Mouse (Mus musculus): ENCODE measurements around the gene Rpp21. TPM values are rescaled to one million over a fixed set of nuclear protein-coding genes. Genes with fewer than 3 reads are reported as not detected.

The Rpp21 gene
- polyA plus RNA-seq, 1 experiment from 2014 or later = 151 TPM

DNA sequence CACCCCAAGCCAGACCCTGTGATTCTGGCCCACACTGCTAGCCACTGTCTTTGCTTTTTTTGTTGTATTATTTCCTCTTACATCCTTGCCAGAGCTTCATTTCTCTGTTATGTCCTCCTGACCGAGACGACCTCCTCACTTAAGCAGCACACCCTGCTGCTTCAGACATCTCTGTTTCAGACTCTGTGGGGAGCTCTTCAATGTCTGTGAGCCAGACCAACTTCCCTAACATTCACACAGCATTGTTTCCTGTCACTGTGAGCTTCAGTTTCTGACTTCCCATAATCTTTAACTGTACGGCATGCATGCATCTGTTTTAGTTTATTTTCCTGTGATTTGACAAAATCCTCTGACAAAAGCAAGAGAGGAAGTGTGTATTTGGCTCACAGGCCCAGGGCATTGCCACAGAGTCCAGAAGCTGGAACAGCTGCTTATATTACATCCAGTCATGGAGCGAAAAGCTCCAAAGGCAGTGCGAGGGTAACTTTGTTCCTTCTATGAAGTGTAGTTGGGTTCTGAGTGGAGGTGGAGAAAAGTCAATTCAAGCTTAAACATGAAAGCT is 39.2 kb downstream of the Rpp21 start:
- no peaks in the 10 kb centered on the region for H3K4me1 ChIP-seq (replicated peaks; ENCODE audit: control insufficient read depth, insufficient read depth, low read length)
- H3K36me3 ChIP-seq (replicated peaks; ENCODE audit: control insufficient read depth, insufficient read depth) = no peaks in the 10 kb centered on the region
- no peaks in the 10 kb centered on the region for H3K9me3 ChIP-seq (ENCODE audit: control insufficient read depth, low read length)
- DNase-seq (ENCODE audit: low spot score) (no peak), ATAC-seq (ENCODE audit: low FRiP score) (no peak)
- WGBS = 58% methylated on average over 5 of the region's 5 CpGs
- peaks cover 53% of the 10 kb centered on the region for H3K27me3 ChIP-seq (ENCODE audit: control insufficient read depth, insufficient read depth, low read length)
- no peak overlapping the region for H3K4me2 ChIP-seq (replicated peaks)
- H3K27ac ChIP-seq = no peak overlapping the region
- no peak overlapping the region for H3K9ac ChIP-seq
- H3K4me3 ChIP-seq (replicated peaks; ENCODE audit: low read length) = no peak overlapping the region

DNA sequence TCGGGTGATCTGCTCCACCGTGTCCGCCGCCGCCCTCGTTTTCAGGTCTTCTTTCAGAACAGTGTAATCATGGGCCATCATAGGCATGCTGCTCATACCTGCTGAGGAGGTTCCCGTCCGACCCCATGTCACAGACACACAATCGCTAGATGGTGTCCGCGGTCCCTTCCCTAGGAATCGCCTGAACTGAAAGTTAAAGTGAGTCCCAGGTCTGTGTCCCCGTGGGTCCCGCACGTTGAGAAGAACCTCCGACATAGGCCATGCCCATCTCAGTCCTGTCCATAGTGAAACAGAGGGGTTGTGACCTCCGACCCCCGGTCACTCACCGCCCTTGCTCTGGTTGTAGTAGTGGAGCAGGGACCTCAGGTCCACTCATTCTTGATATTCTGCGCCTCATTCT is 42.3 kb downstream of the Rpp21 start:
- ATAC-seq (ENCODE audit: low FRiP score) = no peak

DNA sequence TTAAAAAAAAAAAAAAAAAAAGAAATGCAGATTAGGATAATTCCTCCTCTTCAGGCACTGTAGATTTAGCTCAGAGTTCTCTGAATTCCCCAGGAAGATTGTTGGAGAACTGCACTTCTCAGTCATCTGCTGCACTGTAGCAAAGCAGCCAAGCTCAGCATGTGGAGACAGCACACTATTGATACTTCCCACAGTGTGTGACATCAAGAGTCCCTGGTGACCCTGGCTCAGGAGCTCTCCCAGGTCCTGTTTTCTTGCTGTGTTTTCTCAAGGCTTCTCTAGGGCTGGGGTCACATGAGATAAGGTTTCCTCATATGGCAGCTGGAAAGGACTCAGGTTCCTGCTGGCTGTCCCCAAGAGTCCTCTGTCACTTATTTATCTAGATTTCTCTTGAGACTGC is 51.0 kb downstream of the Rpp21 start:
- H3K27me3 ChIP-seq (ENCODE audit: control insufficient read depth, insufficient read depth, low read length) = peaks cover 48% of the 10 kb centered on the region
- no peaks in the 10 kb centered on the region for H3K36me3 ChIP-seq (replicated peaks; ENCODE audit: control insufficient read depth, insufficient read depth)
- no peak overlapping the region for H3K4me3 ChIP-seq (replicated peaks; ENCODE audit: low read length)
- H3K27ac ChIP-seq = no peak overlapping the region
- H3K9me3 ChIP-seq (ENCODE audit: control insufficient read depth, low read length) = no peaks in the 10 kb centered on the region
- ATAC-seq (ENCODE audit: low FRiP score) = no peak
- no peak overlapping the region for H3K4me2 ChIP-seq (replicated peaks)
- no peak for DNase-seq (ENCODE audit: low spot score)
- H3K4me1 ChIP-seq (replicated peaks; ENCODE audit: control insufficient read depth, insufficient read depth, low read length) = 0 out of 2 replicates have a peak, but pooled peaks cover 8% of the 10 kb centered on the region
- H3K9ac ChIP-seq = no peak overlapping the region

More for the DNA sequence above, 42.3 kb downstream of the Rpp21 start:
- H3K4me3 ChIP-seq (replicated peaks; ENCODE audit: low read length) = no peak overlapping the region
- 3% methylated on average over 20 of the region's 20 CpGs for WGBS
- peak overlapping the region; percentile 29 for H3K4me2 ChIP-seq (replicated peaks)
- H3K36me3 ChIP-seq (replicated peaks; ENCODE audit: control insufficient read depth, insufficient read depth) = no peaks in the 10 kb centered on the region
- H3K9ac ChIP-seq = no peak overlapping the region
- no peak for DNase-seq (ENCODE audit: low spot score)
- peaks cover 48% of the 10 kb centered on the region for H3K27me3 ChIP-seq (ENCODE audit: control insufficient read depth, insufficient read depth, low read length)
- no peak overlapping the region for H3K27ac ChIP-seq
- H3K4me1 ChIP-seq (replicated peaks; ENCODE audit: control insufficient read depth, insufficient read depth, low read length) = no peaks in the 10 kb centered on the region
- H3K9me3 ChIP-seq (ENCODE audit: control insufficient read depth, low read length) = no peaks in the 10 kb centered on the region

DNA sequence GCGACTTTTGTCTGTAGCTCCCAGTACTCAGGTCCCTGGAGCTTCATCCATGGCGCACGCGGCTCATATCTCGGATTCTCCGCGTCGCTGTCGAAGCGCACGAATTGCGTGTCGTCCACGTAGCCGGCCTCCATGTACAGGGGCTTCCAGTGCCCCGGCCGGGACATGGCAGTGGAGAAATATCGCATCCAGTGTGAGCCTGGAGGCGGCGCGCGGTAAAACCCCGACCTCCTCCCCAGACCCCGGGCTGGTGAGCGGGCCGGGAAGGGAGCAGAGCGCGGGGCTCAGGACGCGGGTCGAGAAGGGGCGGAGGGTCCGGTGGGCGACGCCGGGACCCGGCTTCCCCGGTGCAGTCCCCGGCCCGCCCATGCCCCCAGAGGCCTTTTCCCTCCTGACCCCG is 52.0 kb downstream of the Rpp21 start:
- Histone ChIP-seq H3K36me3 (replicated peaks; ENCODE audit: control insufficient read depth, insufficient read depth) (no peaks in the 10 kb centered on the region), H3K27ac (no peak overlapping the region), H3K9ac (peak overlapping the region; percentile 29; the same call in 1 of the 2 replicates), H3K4me2 (replicated peaks) (peak overlapping the region; percentile 53), H3K4me3 (replicated peaks; ENCODE audit: low read length) (peak overlapping the region; percentile 30), H3K9me3 (ENCODE audit: control insufficient read depth, low read length) (no peaks in the 10 kb centered on the region), H3K27me3 (ENCODE audit: control insufficient read depth, insufficient read depth, low read length) (peaks cover 48% of the 10 kb centered on the region), H3K4me1 (replicated peaks; ENCODE audit: control insufficient read depth, insufficient read depth, low read length) (0 out of 2 replicates have a peak, but pooled peaks cover 8% of the 10 kb centered on the region)
- ATAC-seq (ENCODE audit: low FRiP score) (no peak), DNase-seq (ENCODE audit: low spot score) (no peak)
- under 1% methylated on average over 39 of the region's 41 CpGs for WGBS

Other genes with a start within 250 kb of the Rpp21 start
- 9.1 and 11.7 TPM in 2 replicates for gene H2-T24, start 237.5 kb downstream of the Rpp21 start, polyA plus RNA-seq (2014; fragmentation: Nextera tagmentation; extraction: Ambion mirVana)
- 3.0 and 4.1 TPM in 2 replicates for gene H2-T23, start 225.2 kb downstream of the Rpp21 start, polyA plus RNA-seq (2014; fragmentation: Nextera tagmentation; extraction: Ambion mirVana)
- gene H2-T22, start 215.3 kb downstream of the Rpp21 start, polyA plus RNA-seq (2014; fragmentation: Nextera tagmentation; extraction: Ambion mirVana) = 7.2 and 8.0 TPM in 2 replicates
- gene Gm6034, start 215.1 kb downstream of the Rpp21 start, polyA plus RNA-seq (2014; fragmentation: Nextera tagmentation; extraction: Ambion mirVana) = not detected in 2 replicates
- gene Gm11127, start 199.7 kb downstream of the Rpp21 start, polyA plus RNA-seq (2014; fragmentation: Nextera tagmentation; extraction: Ambion mirVana) = 0.25 TPM in 1 of 2 replicates, not detected in the other
- gene Gm19684, start 136.4 kb downstream of the Rpp21 start, polyA plus RNA-seq (2014; fragmentation: Nextera tagmentation; extraction: Ambion mirVana) = not detected in 2 replicates
- gene Gm7030, start 128.6 kb downstream of the Rpp21 start, polyA plus RNA-seq (2014; fragmentation: Nextera tagmentation; extraction: Ambion mirVana) = not detected in 2 replicates
- not detected in 2 replicates for gene Gm8909, start 89.5 kb downstream of the Rpp21 start, polyA plus RNA-seq (2014; fragmentation: Nextera tagmentation; extraction: Ambion mirVana)
- not detected in 2 replicates for gene H2-T3, start 67.8 kb downstream of the Rpp21 start, polyA plus RNA-seq (2014; fragmentation: Nextera tagmentation; extraction: Ambion mirVana)
- 19.7 and 19.8 TPM in 2 replicates for gene Trim39, start 14.2 kb upstream of the Rpp21 start, polyA plus RNA-seq (2014; fragmentation: Nextera tagmentation; extraction: Ambion mirVana)
- 0.18 and 0.23 TPM in 2 replicates for gene H2-M10.2, start 28.4 kb upstream of the Rpp21 start, polyA plus RNA-seq (2014; fragmentation: Nextera tagmentation; extraction: Ambion mirVana)
- gene H2-M10.1, start 68.1 kb upstream of the Rpp21 start, polyA plus RNA-seq (2014; fragmentation: Nextera tagmentation; extraction: Ambion mirVana) = not detected in 2 replicates
- gene H2-M10.3, start 110.3 kb upstream of the Rpp21 start, polyA plus RNA-seq (2014; fragmentation: Nextera tagmentation; extraction: Ambion mirVana) = not detected in 2 replicates
- not detected in 2 replicates for gene H2-M10.4, start 204.3 kb upstream of the Rpp21 start, polyA plus RNA-seq (2014; fragmentation: Nextera tagmentation; extraction: Ambion mirVana)

Measured in hindbrain, embryonic 14.5 days (tissue).